Mouse (Mus musculus): Measurements from ENCODE around the gene Dexi.

The Dexi gene

DNA sequence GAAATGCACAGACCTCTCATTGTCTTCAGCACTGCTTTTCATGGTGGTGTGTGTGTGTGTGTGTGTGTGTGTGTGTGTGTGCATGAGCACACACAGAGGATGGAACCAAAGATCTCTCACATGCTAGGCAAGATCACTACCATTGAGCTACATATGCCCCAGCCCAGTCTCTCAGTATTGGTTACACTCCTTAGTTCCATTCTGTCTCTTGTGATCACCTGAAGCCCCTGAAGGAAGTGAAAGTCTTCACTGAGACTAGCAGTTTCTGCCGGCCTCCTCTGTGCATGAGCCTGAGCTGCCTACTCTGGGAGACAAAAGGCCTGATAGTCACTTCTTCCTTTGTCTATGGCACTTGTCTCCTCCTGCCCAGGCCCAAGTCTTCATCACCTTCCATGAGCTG, 43.7 kb downstream of the Dexi start:
- no peak for DNase-seq (ENCODE audit: low spot score)

DNA sequence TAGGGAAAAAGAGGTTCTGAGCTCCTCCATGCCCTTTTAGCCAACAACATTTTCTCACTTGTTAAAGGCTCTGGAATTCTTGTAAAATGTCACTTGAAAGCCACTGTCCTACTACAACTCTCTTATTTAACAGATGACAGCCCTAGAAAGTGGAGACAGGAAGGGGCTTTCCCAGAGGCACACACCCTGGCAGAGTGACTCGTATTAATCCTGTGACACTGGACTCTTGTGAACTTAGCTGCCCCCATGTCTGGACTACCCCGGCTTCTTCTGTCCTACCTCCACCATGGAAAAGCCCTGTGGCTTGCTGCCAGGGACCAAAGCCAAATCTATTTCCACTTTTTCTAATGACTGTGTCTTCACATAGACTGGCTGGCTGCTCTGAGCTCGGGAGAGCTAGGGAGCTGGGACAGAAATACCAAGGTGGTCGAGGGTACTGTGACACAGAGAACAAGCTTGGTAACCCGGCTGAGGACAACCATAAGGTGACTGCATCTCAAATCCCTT, 44.7 kb downstream of the Dexi start:
- DNase-seq (ENCODE audit: low spot score) = no peak

DNA sequence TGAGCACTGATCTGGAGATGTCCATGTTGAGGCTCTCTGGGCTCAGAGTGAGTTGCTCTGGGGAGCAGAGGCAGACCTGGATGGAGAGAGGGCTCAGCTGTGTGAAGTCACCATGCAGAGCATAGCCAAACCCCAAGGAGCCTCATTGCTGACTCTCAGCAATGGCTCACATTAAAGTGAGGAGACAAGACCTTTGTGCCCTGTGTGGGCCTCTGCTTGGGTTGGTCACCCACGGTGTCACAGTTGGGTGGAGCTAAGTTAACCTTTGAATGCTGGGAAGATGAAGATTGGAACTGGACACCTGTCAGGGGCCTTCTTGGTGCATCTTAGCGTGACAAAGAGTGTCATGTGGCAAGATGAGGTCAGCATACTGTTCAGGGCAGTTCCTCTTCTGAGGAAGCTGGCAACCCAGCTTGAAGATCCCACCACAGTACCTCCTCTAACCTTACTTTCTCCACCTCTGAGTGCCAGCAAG, 47.0 kb downstream of the Dexi start:
- DNase-seq (ENCODE audit: low spot score) = no peak

DNA sequence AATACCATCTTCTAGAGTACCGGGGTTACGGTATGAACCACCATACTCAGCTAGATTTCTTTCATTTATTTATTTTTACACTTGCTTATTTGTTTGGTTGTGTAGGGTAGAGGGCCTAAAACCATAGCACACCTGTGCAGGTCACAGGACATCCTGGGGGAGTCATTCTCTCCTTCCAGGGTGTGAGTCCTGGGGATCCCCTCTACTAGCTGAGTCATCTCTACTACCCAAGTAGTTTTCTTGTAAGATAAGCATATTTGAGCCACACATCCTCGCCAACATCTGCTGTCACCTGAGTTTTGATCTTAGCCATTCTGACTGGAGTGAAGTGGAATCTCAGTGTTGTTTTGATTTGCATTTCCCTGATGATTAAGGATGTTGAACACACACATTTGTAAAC, 50.3 kb downstream of the Dexi start:
- no peak for DNase-seq (ENCODE audit: low spot score)

DNA sequence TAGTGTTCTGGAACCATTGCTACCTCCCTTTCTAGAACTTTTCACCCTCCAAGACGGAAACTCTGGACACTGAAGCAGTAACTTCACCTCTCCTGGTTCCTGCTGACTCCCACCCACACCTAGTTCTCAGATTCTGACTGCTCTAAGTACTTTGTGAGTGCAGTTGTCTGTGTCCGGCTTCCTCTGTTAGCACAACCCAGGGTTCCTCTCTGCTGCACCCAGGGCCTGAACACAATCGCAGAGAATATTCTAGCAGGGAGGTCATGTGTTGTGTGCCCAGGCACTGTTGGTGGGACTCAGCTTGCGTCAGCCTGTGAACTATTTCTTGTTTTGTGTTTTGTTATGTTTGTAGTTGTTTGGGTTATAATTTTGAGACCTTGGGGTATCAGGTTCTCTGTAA, 51.1 kb downstream of the Dexi start:
- no peak for DNase-seq (ENCODE audit: low spot score)

DNA sequence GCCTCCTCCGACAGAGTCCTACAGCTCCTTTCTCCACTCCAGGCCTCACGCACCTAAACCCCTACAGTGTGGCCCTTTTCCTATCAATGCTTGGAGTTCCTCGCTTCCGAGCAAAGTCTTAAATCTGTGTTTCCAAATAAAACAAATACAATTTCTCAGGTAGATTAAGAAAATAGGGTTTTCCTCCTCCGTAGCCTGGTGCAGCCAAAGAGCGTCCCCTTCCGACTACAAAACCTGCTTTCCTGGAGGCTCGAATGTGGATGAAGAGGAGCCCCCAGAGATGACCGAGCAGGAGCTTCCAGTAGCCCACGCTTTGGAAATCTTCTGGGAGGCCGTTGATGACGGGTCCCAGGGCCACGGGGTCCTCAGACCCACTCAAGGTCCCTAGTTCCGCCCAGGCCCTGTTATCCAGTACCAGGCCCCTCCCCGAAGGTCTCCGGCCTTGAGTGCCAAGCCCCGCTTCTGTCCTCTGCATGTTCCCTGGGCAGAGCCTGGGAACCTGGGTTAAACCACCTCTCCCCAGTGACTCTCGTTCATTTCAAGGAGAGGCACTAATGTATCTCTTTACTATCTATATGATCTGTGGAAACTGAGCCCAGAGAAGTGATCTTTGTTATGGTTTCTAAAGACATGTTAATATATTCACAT, 52.2 kb downstream of the Dexi start:
- DNase-seq (ENCODE audit: low spot score) = no peak

DNA sequence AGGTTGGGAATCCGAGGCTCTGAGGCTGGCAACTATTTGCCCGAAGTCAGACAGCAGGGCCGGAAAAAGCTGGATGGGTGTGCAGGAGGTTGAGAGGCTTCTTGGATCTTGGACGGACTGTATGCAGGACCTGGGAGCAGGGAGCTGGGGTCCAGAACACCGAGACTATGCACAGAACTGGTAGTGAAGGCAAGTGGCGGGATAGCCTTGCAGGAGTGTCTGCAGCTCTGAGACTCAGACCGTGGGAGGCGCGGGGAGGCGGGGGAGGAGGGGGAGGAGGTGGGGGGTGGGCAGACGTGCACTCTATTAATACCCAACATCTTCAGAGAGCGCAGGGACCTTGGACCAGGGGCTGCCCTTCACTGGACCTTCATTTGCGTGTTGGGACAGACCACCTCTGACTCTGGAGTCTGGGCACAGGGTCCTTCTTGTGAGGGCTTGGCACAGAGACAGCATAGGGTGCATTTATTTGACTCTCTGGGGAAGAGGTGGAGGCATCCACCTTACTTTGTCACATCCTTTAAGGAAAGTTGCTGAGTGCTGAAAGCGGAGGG, 52.9 kb downstream of the Dexi start:
- no peak for DNase-seq (ENCODE audit: low spot score)

DNA sequence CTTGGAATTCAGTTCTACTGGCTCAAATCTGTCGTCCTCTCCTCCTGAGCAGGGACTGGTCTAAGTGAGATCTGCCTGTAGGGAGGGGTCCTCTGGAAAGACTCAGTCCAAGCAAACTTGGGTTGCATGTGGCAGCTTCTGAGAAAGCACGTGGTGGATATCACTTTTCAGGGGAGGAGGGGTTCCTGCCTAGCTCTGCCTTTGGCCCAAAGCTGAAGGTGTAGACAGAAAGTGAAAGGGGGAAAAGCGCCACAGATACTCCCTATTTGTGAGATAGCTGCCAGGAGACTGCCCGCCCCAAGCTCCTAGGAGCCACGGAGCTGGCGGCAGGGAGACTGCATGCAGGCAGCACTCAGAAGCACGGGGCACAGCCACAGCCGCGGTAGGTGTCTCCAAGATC, 53.4 kb downstream of the Dexi start:
- no peak for DNase-seq (ENCODE audit: low spot score)

DNA sequence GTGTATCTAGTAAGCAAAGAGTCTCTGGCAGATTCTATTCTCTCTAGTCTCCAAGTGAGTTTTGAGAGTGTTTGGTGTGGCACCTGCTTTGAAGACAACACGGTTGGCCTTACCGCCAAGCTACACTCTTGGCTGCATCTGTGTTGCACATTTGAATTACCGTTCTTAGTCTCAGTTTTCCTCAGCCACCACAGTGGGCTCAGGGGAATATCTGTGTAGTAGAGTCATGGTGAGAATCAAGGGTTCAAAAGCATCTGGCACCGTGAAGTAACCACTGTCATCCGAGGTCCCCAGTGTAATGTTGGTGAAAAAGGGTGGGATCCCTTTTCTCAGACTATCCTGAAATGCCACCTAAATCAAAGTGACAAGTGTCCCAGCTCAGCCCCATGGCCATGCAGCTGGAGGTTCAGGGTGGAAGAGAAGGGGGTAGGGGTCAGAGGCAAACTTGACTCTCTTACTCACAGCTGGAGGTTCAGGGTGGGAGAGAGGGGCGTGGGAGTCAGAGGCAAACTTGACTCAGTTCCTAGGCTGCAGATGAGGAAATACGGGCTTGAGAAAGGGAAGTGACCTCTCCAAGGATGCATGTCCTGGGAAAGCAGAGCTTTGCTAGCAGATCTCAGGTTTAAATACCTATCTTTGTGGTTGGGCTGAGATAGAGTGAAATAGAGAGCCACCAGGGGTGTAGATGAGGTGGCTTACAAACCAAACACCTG, 53.9 kb downstream of the Dexi start:
- no peak for DNase-seq (ENCODE audit: low spot score)

DNA sequence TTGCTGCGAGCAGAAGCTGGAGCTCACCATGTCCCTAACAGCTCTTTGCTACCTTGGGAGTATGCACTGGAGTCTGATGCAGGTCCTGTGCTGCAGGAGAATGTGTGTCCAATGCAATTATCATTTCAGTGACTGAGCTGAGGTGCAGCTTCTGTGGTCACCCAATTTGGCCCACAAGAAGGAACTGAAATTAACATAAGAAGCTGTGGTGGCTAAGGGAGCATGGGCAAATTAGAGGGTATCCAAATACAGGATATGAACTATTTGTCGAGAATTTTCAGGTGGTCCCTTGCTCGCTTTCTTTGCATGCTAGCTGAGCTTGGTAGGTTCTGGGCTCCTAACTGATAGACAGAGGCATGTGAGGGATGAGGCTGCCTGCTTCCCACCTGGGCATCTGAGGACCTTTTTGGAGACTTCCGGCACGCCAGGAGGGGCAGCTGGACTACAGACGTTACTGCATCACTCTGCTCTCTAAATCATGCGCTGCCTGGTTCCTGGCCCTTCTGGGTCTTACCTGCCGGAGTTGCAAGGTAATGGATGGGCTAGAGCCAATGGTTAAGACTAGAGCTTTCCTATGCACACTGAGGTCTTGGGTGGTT, 54.9 kb downstream of the Dexi start:
- DNase-seq (ENCODE audit: low spot score) = no peak

DNA sequence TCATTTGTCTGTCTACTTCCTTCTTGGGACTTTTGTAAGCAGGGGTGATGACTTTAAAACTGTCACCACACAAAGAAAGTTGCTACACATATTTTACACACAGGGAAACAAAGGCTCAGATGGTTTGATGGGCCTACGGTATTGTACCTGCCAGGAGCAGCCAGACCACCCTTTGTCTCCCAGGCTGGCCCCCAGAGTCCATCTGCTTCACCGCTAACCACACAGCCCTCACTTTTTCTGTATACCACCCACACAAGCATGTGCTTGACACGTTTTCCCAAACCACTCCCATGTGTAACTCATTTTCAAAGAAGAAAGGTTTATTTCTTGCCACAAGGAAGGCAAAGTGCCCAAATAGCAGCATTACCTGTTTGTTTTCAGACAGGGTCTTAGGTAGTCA, 55.9 kb downstream of the Dexi start:
- no peak for DNase-seq (ENCODE audit: low spot score)

DNA sequence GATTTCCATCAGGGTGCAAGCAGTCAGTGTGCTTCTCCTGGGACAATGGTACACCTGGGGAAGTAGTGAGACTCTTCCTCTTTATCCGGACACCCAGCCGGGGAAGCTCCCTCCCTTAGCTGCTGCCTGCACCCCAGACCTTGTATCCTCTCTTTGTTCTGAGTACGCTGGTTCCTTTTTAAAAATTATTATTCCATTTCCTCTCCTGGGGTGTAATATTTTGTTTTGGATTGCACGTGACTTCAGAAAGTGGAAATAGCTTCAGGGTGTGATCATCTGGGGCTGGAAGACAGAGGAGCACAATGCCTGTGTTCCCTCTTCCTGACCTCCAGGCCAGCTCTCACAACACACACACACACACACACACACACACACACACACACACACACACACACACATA, 60.5 kb downstream of the Dexi start:
- DNase-seq (ENCODE audit: low spot score) = no peak

DNA sequence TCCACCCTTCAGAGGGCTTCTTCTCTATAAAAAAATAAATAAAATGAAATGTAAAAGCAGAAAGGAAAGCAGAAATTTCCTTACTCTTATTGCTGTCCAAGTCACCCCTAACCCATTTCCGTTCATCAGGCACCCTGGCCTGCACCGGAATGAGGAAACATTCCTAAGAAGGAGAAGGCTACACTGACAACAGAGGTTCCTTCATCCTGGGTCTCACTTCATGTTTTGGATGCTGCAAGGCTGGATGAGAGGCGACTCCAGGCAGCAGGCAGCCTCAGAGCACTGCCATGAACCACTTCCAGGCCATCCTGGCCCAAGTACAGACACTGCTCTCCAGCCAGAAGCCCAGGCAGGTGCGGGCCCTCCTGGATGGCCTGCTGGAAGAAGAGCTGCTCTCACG, 63.0 kb downstream of the Dexi start, which contains the start of gene Ciita:
Gene Ciita, plus strand, starts transcription at position 203 of the 400 bp plus-strand sequence.
- DNase-seq (ENCODE audit: low spot score) = no peak

DNA sequence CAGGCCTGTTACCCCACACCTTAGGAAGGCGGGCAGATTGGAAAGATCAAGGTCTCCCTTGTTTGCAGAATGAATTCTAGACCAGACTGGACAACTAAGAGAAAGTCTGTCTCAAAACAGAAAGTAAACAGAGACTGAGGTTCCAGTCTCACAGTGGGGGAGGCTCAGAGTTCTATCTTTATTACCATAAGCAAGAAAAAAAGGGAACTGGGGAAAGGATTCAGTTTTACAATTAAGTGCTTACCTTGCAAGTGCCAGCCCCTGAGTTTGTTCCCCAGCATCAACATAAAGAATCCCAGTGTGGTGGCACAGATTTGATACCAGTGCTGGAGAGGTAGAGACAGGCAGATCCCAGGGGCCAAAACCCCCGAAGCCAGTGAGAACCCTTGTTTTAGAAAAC, 66.9 kb downstream of the Dexi start:
- no peak for DNase-seq (ENCODE audit: low spot score)

DNA sequence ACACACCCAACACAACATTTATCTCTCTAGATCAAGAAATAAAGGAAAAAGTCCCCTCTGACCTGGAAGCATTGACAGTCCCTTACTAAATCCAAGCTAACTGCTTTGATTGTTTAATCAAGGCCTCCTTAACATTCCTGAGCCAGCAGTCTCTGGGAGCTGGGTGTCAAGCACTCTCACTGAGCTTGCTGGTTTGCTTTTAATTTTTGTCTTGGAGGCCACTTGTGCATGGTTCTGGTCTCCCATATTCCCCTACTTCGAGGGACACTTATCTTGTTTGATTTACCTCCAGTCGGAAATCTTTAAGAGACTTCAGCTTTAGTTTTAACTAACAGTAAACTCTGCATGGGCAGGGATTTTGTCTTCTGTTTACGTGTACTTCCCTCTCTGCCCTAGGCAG, 67.9 kb downstream of the Dexi start:
- DNase-seq (ENCODE audit: low spot score) = no peak

DNA sequence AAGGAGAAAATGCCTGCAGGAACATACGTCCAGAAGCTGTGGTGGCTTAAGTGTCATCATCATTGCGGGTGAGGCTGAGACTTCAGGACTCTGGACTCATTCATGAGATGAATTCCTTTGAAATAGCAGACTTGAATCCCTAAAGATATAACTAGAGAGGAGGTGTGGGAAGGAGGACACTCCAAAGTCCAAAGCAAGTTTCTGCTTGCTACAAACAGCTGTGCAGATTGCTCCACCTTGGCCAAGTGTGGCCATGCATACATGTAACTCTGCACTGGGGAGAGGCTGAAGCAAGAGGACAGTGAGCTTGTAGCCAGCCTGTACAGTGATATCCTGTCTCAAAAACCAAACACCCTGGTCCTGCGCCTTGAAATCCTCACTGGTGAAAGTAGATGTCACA, 70.9 kb downstream of the Dexi start:
- DNase-seq (ENCODE audit: low spot score) = no peak

DNA sequence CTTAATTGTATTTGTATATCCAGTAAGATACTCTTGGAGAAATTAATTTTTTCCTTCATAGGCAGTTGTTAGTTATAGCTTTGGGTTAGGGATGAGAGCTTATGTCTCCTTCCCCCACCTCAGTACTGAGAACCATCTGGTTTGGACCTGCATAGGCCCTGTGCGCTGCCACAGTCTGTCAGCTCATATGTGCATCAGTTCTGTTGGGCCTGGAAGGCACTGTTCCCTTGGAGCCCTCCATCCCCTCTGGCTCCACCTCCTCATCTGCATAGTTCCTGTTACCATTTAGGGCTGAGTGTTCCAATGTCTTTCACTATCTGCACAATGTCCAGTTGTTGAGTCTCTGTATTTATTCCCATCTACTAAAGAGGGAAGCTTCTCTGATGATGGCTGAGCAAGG, 74.7 kb downstream of the Dexi start:
- no peak for DNase-seq (ENCODE audit: low spot score)

DNA sequence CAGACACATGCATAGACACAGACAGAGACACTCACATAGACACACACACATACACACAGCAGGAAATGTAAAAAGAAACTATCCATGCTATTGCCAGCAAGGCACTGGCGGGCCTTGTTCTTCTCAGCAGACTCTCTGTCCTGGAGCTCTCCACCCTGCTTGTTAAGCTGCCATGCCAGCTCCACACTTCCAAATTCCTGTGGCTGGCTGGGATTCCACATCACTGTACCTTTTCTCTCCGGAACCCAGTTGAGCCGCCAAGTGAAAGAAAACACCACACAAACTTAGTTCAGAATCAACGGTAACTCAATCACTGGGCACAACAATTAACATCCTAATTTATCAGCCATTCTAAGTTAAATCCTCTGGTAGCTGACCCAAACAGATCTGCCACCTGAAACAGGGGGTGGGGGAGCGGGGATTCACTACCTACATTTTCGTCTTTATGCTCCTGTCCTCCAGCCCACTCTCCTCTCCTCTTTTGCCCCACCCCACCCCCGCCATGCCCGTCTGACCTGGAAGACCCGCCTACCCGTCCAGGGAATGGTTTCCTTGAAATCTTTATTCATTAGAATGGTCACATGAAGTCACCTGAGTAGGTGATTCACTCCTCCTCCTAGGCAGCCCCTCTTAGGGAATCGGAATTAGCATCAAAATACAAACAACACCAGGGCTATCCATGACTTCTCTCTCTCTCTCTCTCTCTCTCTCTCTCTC, 75.3 kb downstream of the Dexi start:
- DNase-seq (ENCODE audit: low spot score) = no peak

DNA sequence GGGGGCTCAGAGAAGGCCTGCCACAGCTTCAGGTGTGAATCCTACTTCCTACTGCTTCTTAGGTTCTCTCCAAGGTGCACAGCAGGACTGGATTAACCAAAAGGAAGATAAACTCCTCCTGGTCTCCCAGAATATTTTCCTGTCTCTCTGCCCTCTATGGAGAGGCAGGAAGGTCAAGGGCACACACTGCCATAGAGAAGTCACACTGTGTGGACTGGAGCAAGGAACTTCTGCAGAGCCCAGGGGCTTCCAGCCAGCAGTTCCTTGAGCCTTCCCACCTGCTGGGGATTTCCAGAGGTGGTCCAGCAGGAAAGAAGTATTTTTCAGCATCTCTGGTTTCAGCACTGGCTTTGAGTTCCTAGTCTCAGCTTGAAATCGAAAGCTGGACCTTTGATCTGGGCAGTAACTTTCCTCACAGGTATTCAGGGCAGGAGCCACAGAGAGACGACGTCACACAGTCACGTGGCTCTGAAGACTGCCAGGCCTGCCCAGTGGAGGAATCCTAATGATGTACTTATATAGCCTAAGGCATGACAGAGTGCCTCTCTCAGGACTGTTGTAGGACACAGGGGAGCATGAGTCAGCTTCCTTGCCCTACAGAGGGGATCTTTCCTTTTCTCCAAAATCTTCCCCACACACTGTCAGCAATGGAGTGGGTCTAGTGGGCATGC, 77.7 kb downstream of the Dexi start:
- peak; percentile 42 for DNase-seq (ENCODE audit: low spot score)

DNA sequence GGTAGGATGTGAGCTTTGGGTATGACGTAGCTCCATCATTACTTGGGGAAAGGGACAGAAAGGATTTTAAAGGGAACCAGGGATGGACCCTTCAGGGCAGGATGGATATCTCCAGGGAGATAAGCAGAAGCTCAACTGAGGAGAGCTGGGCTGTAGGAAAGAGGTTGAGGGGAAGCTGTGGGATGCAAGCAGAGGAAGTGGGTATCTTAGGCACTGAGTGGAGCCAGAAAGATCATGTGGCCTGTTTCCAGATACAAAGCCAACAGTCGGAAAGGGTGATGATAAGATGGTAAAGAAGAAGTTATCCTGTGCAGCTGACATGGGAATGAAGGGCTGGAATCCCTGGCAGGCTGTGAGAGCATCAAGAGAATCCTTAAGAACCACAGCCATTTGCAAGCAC, 81.7 kb downstream of the Dexi start:
- no peak for DNase-seq (ENCODE audit: low spot score)

DNA sequence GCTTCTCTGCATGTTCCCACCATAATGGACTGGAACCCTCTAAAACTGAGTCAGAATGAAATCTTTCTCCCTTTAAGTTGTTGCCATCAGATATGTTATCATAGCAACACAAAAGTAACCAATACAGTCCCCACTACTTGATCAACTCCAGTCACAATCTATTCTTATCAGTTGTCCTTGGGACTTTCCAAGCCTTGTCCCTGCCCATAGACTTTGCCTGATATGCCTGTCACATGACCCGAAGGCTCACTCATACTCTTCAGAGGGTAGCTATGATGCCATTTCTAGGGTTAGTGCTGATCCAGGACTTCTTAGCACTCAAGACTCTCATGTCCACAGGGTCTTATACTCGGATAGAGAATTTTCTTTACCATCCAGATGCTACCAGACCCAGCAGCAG, 82.7 kb downstream of the Dexi start:
- DNase-seq (ENCODE audit: low spot score) = no peak

DNA sequence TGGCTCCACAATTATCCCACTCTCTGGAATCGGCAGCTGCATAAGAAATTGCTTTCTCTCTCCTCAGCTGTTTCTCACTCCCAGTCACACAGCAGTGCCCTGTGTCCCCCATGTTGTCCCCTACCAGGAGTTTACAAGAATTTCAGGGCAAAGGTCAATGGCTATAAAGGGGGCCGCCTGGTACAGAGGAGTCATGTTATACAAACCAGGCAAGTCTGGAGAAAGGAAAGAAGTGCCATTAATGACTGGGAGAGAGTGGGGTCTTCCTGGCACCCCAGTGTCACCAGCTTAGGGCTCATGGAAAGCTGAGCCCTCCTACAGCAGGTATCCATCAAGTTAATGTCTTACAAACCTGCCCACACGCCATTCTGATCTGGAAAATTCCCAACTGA, 88.3 kb downstream of the Dexi start:
- DNase-seq (ENCODE audit: low spot score) = peak; percentile 60

All from yolk sac, embryonic 10.5 days (tissue).